Mouse (Mus musculus) lung, postnatal 25 days (tissue): ENCODE results near the gene Vav2.

Experiments used
- DNase-seq: peaks from one replicate; pipeline ENCODE4 v3.0.0; 2022; ENCODE audit warnings: low spot score

Gene Vav2

DNA sequence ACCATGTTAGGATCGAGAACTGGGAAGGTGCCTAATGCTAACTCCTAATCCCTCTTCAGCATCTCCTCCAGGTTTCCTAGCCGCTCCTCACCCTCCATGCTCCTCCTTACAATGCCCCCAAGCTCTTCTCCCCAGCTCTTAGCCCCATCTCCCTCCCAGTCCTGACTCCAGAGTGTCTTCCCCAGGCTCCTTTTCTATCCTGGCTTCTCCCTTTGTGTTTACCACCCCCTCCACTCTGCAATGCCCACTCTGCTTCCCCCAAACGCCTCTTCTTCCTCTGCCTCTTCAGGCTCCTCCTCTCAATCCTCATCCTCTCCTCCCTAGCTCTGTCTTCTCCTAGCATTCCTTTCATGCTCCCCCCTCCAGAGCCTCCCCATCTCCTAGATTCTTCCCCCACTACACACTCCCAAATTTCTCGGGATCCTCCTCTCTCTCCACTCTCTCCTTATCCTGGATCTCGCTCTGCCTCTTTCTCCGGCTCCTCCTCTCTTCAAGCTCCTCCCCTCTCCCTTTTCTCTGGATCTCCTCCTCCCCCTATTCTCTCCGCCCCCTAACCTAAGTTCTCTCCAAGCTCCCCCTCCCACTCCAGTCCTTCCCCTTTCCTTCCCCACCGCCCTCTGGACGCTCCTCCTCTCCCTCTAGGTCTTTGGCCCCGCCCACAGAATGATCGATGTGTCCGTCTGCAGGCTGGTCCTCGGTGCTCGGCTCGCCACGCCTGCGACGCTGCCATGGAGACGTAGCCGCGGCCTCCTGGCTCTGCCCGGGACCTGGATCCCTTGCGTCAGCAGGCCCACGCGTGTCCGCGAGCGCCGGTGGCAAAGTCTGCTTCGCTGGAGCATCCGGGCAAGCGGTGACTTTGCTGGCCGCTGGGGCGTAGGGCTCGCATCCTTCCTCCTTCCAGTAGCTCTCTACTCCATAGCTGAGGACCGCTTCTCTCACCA, 15.2 kb upstream of the Vav2 start, which contains the start of gene Brd3os:
Brd3os (plus strand) TSS at position 558 of the 941 bp plus-strand sequence.
- peak; percentile 96 for DNase-seq

DNA sequence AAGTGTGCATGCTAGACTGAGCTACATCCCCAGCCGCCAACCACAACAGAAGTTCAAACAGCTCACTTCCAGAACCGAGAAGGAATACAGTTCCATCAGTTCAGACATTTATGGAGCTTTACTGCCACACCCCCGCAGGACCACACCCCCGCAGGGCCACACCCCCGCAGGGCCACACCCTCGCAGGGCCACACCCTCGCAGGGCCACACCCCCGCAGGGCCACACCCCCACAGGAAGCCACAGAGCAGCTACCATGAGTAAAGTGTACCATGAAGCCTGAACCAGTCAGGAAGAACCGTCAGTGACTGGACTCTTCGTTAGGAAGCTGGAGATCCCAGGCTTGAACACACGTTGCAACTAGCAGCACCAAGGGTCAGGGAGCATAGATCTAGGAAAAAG, 11.4 kb upstream of the Vav2 start:
- no peak for DNase-seq

DNA sequence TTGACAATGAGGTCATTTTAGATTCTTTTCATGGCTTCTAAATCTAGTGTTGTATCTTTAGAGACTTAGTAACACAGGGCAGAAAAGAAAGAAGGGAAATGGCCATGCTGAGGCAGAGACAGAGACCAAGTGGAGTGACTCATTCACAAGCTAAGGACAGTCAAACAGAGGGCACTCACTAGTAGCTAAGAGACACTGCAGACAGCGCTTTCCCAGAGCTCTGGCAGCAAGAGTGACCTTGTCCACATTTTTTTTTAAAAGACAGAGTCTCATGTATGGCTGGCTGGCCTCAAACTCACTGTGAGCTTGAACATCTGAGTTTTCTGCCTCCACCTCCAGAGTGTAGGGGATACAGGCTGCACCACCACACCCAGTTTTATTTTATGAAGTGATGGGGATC, 11.0 kb upstream of the Vav2 start:
- DNase-seq, result no peak

DNA sequence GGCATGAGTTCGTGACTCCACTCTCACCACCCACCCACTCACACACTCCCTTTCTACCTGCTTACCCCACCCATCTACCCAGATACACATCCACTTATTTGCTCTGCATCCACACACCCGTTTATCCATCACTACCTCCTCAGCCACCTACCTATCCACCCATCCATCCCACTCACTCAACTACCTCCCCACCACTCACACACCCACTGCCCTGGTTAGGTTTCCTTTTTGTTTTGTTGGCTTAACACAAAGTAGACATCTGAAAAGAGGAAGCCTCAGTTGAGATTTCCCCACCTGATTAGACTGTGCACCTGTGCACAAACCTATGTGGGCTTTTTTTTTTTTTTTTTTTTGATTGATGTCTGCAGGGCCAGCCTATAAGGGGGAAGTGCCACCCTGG, 5.8 kb upstream of the Vav2 start:
- no peak for DNase-seq

DNA sequence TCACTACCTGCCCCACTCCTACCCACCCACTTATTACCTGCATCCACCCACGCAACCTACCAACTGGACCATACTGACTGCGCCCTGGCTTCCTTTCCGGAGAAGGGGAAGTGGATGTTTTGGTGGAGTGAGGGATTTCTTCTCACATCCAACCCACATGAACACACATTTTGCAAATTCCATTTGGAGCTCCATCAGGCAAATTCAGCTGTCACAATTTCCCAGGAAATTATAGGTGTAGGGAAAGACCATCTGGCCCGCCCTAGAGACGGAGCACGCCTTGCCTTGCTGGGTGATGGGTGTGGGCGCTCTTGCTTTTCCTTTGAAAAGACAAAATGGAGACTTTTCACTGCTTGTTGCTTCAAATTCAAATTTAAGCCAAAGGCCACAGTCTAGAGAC, 3.8 kb upstream of the Vav2 start:
- no peak for DNase-seq

DNA sequence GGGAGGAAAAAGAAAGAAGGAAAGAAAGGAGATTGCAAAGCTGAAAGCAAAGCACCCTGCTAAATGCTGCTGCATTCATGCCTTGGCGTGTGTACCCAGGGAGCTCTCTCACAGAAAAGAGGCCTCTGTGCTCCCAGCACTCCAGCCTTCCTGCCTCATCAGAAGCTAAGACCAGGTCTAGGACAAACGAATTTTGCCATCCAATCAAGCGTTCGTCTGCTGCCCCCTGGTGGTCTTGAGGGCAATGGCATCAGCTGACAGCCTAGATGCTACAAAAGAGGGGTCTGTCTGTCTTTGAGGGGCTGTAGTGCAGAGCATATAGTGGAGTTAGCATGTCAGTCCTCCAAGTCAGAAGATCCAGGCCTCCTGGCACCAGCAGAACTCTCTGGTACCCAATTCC, 1.2 kb upstream of the Vav2 start:
- DNase-seq, result peak; percentile 86

DNA sequence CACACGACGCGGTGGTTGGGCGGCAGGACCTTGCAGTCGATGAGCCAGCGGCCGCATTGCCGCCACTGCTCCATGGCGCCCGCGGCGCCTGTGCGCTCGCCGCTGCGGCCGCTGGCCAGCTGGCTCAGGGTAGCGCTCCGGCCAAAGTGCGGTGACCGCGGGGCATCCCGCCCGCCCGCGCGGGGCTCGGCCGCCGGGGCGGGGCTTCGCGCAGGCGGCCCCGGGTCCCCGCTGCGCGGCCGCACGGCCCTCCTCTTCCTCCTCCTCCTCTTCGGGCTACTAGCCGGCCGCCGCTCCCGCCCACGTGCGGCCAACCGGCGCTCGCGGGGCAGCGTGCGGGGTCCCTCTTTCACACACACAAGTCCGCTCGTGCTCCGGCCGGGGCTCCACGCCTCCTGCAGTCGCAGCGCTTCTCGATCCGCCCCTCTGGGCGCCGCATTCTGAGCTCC, 403 bp downstream of the Vav2 start:
- DNase-seq, result peak; percentile 50

DNA sequence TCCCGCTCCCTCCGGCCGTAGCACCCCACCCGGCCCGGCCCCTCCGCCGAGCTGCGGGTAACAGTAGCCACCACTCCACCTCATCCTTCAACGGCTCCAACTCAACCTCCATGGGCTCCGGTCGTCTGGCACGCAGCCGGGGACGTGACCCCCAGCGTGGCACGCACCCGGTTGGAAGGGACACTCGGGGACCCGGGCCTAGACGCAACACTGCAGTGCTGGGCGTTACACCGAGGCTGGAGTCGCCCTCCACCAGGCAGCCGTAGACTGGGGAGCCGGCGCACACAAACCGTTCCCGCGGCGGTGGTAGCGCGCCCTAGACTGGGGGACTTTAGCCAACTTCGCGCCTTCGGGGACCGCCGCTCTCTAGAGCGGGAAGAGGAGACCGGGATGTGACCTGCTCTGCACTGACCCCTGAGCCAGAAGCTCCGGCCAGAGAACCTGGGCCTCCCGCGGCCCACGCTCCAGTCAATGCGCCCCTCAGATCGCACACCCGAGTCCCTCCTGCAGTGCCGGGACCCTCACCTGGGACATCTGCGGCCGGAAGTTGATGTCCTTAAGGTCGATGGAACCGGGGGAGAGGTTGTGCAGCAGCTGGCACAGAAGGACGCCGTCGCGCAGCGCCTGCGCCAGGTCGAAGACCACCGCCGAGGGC, 955 bp downstream of the Vav2 start:
- peak; percentile 26 for DNase-seq

DNA sequence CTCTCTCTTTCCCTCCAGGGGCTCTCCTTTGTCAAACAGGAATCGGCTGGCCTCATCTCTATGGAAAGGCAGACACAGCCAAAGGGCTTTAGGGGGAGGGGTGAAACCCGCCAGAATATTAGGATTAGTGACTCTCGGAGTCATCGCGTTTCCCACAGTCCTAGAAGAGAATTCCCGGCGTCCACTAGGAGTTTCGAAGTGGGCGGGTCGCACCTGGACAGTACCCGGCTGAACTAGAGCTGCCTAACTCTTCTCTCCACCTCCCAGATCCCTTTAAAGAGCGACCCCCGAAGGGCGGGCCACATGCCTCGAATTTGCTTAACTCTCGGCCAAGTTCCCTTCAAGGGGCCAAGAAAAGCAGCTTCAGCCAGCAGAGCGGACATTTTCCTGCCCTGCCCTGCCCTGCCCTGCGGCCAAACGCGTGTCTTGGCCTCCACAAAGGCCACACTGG, 1.6 kb downstream of the Vav2 start:
- peak; percentile 21 for DNase-seq

DNA sequence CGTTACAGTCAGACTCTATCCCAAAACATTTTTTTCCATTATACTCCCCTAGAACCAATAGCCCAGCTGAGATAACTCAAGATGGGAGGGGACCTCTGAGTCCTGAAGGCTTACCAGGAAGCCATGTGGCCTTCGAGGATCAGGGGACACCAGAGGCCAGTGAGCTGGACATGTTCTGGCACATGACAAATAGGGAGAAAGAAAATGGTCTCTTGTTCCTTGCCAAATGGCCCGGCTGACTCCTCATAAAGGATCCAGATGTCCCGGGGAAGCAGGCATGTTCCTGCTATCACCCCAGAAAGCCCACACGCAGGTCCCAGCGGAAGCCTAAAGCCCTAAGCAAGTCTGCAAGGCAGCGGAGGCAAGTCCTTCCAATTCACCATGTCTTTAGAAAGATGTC, 3.2 kb downstream of the Vav2 start:
- peak; percentile 36 for DNase-seq

DNA sequence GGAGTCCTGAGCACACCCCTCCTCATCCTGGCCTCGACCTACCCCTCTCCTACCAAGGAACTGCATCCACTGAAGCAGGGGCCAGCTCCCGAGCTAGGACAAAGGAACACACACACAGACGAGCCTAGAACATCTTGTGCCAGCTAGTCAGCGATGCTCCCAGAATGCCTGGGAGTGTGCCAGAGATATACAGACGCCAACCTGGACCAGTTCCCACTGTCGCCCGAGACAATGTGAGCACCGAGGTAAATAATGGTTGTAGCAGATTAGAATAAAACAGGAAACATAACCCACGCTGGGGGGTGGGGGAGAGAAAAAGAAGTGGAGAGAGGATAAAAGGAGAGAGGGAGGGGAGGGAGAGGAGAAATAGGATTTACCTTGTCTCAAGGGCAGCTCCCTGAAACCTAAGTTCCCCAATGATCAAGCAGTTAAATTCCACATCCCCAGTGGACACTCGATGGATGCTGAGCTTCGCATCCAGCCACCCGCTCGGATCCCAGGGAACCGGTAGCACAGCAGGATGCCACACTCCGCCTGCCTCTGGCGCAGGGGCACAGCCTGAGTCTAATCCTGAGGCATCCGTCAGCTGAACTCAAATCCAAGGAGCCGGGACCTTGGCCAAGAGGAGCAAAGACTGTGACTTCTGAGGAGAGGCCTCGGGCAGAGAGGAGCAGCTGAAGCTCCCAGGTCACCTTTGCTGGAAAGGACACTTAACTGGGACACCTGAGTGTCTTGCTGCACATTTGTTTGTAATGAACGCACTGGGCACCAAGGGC, 5.4 kb downstream of the Vav2 start:
- DNase-seq, result peak; percentile 80

DNA sequence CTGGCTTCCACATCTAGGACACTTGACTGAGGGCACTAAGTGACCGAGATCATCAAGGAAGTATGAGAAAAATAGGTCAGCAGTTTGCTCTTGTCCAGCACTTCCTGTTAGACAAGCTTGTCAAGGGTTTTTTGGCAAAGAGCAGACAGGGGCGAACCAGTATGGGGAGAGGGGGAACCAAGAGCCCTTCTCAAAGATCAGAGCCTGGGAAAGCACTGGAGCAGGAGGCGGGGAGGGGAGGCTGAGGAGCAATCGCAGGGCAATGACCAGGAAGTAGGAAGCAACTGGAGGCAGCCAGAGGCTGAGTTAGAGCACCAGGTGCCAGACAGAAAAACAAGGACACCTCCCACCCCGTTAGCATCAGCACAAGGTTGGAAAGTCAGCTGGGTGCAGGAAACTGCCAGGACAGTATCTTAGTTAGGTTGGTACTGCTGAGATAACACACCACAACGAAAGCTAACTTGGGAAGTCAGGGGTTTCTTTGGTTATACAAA, 8.2 kb downstream of the Vav2 start:
- DNase-seq, result peak; percentile 79

DNA sequence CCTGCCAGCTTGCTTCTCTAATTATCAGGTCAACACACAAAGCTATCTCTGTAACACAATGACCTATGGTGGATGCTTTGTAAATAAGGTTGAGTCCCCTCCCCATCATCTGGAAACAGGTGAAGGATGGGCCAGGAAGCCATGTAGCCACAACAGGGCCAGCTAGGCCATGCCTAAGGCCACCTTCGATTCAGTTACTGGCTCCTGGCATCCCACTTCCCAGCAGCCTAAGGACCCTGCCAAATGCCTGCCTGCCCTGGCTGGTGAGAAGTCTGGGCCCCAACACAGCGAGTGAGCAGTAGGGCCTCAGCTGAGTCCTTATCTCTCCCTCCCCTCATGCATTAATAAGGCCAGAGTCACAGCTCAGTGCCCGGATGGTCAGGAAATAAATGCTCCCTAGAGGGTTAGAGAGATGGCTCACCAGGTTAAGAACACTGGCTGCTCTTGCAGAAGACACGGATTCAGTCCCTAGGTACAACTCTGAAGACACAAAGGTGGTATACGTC, 9.1 kb downstream of the Vav2 start:
- no peak for DNase-seq

DNA sequence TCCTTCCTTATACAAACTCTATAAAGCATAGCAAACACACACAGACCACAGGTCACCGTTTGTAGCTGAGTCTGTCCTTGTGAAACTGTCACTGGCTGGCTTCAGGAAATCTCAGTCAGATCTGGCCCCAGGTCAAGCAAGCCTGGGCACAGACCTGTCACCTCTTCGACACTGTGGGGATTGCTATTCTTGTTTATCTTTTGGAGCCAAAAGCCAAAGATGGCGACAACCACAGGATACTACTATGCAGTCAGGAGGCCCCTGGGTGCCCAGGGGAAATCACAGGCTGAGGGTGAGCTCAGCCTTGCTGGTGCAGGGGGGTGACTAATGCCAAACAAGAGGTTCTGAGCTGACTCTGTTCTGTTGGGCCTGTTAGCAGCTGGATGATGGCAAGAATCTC, 10.4 kb downstream of the Vav2 start:
- no peak for DNase-seq

DNA sequence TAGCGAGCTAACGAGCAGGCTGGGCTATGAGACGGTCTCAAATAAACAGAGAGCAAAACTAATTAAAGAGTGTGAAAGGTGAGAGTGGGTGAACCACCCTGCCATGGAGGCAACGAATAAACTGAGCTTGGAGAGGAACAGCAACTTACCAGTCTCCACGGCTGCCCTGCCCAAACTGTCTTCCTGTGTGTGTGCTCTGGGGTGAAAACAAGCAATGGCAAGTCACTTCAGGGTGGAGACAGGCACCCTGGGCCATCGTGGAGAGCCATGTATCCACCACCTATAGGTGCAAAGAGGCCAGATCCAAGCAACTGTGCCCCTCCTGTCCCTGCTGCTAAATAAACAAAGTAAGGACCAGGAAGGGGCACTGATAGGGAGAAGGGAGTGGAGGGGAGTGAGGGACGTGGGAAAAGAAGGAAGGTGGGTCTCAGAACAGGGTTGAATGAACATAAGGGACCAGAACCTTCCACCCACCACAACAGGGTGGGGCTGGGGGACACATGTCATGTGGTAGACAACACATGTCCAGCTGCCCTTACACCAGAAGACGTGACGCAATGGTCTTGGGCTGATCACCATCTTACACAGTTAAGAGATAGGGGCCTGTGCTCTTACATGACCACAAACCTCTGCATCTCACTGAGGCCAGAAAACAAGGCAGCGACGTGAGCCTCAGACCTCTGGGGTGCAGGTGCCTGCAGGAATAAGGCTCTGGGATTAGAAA, 11.6 kb downstream of the Vav2 start:
- DNase-seq, result no peak

DNA sequence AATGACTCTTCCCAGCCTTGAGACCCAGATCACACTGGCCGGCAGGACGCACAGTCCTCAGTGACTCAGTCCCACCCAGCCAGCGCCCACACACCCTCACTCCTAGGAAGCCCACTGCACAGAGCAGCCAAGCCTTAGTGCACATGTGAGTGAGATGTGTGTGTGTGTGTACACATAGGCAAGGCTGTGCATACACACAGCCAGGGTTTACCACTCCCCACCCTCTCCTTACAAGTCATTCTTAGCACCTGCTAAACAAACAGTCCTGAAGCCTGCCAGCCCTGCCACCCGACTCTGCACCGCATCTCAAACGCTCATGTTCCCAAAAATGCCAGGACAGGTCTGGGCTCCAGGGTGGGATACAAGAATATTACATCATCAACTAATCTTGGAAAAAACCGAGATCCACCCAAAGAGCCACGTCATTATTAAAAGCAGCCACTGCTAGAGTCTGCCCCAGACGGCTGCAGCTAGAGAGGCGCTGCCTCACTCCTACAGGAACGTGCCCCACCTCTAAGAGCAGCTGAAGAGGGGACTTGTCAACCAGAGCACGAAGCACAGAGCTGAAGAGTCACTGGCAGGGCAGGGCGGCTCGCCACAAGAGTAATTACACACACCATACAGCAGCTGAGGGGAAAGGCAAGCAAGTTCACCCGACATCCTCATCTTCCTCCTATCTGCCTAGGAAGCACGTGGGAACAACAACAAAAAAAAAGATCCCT, 12.7 kb downstream of the Vav2 start:
- peak; percentile 81 for DNase-seq

DNA sequence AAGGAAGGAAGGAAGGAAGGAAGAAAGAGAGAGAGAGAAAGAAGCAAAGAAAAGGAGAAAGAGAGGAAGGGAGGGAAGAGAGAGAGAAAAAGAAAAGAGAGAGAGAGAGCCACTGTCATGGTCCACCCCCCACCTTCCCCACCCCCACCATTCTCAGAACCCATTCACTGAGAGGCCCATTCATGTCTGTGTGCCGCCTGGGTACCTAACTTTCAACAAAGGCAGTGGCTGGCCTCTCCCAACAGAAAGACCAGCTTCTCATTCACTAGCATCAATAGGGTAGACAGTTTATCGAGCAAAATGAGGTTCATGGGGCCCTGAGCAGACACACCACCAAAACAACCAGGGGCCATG, 13.3 kb downstream of the Vav2 start:
- DNase-seq, result no peak

DNA sequence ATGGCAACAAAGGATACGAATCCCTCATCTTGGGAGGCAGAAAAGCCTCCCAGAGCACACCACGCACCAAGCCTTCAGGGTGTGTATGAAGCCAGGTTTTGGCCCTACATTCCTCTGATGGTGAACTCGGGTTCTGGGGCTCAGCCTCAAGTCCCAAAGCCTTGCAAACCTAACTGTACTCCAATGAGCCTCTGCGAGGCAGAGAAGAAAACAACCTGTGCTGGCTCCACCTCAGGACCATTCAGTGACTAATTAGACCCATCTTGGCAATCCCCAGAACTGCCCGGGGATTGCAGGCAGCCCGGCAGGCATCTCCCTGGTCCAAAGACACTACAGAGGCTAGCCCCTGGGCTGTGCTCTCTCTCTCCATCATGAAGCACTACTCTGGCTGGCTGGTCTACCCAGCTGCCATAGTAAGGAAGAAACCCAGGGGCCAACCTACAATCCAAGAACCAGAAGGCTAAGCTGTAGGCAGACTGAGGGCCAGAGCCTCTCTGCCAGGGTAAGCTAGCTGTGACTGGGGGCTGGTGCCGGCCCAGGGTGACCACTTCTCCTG, 14.5 kb downstream of the Vav2 start:
- DNase-seq, result no peak

DNA sequence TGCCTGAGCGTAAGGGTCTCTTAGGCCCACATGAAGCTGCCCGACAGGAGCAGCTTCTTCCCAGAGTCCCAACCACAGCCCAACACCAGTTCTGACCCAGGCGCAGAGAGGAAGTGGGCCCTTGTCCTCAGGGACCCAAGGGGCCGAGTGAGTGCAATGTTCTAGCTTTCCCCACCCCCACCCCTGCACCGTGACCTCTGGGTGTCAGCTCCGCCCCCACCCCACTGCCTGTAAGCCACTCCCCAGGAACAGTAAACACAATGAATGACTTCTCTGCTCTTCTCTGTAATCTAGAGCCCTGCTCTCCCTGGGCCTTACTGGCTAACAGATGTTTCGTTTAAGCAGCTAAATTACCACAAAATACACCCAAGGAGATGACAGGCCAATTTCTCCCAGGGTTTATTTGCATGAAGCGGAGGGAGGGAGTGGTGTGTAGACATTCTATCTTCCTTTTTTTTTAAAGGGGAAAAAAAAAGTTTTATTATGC, 15.1 kb downstream of the Vav2 start:
- peak; percentile 52 for DNase-seq

DNA sequence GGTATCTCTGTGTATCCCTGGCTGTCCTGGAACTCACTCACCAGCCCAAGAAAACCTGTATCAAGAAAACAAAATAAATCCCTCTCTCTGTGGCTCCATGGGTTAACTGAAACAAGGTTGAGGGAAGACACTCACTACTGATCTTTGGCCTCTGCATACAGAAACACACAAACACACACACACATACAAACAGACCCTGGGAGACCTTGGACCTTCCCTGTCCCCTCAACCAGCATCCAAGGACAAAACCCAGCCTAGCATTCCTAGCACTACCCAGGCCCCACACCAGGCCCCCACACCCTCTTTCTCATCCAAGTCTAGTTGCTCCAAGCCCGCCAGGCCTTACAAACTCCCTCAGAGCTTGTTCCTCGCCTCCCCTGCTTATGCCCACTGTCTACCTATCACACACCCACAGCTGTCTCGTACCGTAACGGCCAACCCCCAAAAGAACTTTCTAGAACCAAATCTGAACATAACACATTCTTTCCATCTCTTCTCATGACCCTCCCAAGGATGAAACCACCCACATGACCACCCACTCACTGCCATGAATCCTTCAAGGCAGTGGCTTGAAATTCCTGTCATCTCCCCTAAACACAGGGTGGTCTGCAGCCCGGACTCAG, 16.2 kb downstream of the Vav2 start:
- DNase-seq, result no peak
